Comparison of ENCODE assay signal across 8 mouse cellular contexts in genomic region chr5:100500458-100500961, GRCm38 (mm10). TPM values are rescaled to one million over a fixed set of nuclear protein-coding genes. Genes with fewer than 3 reads are reported as not detected.
A peak's percentile ranks its signal among the peaks of the same experiment; 100 is the strongest.
DNase-seq lines count a peak whose midpoint lies in the region; ATAC-seq and TF ChIP-seq lines count a peak whose summit lies in the region.

Gene Lin54 (minus strand): TSS chr5:100500639.

- peak; percentile 54; the same call in 1 of the 2 replicates for TF ChIP-seq POLR2A in CH12.LX (IDR thresholded peaks at IDR 0.05; ENCODE audit: low read depth, low read length)

- ATAC-seq in heart, embryonic 15.5 days (replicated peaks; ENCODE audit: insufficient number of reproducible peaks, insufficient read depth, low FRiP score, low read depth) = peak; percentile 95
- peak; percentile 79 for ATAC-seq in liver, embryonic 14.5 days (ENCODE audit: insufficient read depth)
- ATAC-seq in stomach, embryonic 15.5 days (ENCODE audit: insufficient read depth, low FRiP score, low read depth) = peak; percentile 94

- in situ Hi-C loops in CH12.LX (cut with MboI; ENCODE audit: low pct_ligation_motif_present, low pct_unique_long_range_greater_than_20kb, low sequenced_read_pairs) = no loop called here

- dilution Hi-C loops in CH12.LX (cut with MboI; ENCODE audit: extremely low pct_ligation_motif_present, extremely low pct_unique_long_range_greater_than_20kb, low sequenced_read_pairs) = no loop called here

- H3K27me3 ChIP-seq in CH12.LX (replicated peaks) = no peaks in the 10 kb centered on the region
- no peaks in the 10 kb centered on the region for H3K27me3 ChIP-seq in forebrain, embryonic 10.5 days (ENCODE audit: poor library complexity, severe bottlenecking)
- no peaks in the 10 kb centered on the region for H3K27me3 ChIP-seq in heart, embryonic 15.5 days
- no peaks in the 10 kb centered on the region for H3K27me3 ChIP-seq in liver, embryonic 14.5 days (ENCODE audit: control insufficient read depth, insufficient read depth, low read length)
- H3K27me3 ChIP-seq in stomach, embryonic 15.5 days (replicated peaks) = no peaks in the 10 kb centered on the region

- H3K27ac ChIP-seq in CH12.LX (ENCODE audit: insufficient read depth, low read depth) = peak within 1 kb of the TSS; percentile 63
- H3K27ac ChIP-seq in forebrain, embryonic 10.5 days = peak within 1 kb of the TSS; percentile 88
- peak within 1 kb of the TSS; percentile 78 for H3K27ac ChIP-seq in heart, embryonic 15.5 days
- H3K27ac ChIP-seq in liver, embryonic 14.5 days = peak within 1 kb of the TSS; percentile 96
- peak within 1 kb of the TSS; percentile 85 for H3K27ac ChIP-seq in stomach, embryonic 15.5 days

- peak; percentile 30; the same call in 1 of the 2 replicates for TF ChIP-seq EP300 in CH12.LX (IDR thresholded peaks at IDR 0.05; ENCODE audit: low read length)
- no peak for TF ChIP-seq EP300 in liver, embryonic 14.5 days (IDR thresholded peaks at IDR 0.05; ENCODE audit: low read depth)

- H3K4me2 ChIP-seq in CH12.LX (ENCODE audit: insufficient read depth, low read depth, poor library complexity, severe bottlenecking) = peak within 1 kb of the TSS; percentile 94
- H3K4me2 ChIP-seq in heart, embryonic 15.5 days = peak within 1 kb of the TSS; percentile 96
- peak within 1 kb of the TSS; percentile 91 for H3K4me2 ChIP-seq in liver, embryonic 14.5 days (ENCODE audit: low read depth)
- peak within 1 kb of the TSS; percentile 95 for H3K4me2 ChIP-seq in stomach, embryonic 15.5 days

- peaks cover 9 to 29% of the 10 kb centered on the region in 2 experiments for H3K4me1 ChIP-seq in CH12.LX (ENCODE audit: control insufficient read depth in 1 of 2, insufficient read depth in 2 of 2)
- H3K4me1 ChIP-seq in forebrain, embryonic 10.5 days = peaks cover 32% of the 10 kb centered on the region
- H3K4me1 ChIP-seq in heart, embryonic 15.5 days (replicated peaks) = peaks cover 23% of the 10 kb centered on the region
- peaks cover 13 to 18% of the 10 kb centered on the region in 2 experiments for H3K4me1 ChIP-seq in liver, embryonic 14.5 days (replicated peaks; ENCODE audit: control insufficient read depth in 2 of 2, insufficient read depth in 2 of 2, low read length in 1 of 2)
- H3K4me1 ChIP-seq in stomach, embryonic 15.5 days = peaks cover 8% of the 10 kb centered on the region; the same call in 1 of the 2 replicates

- peak; percentile 20 for TF ChIP-seq RAD21 in CH12.LX (IDR thresholded peaks at IDR 0.05; ENCODE audit: low read depth, low read length)

- TF ChIP-seq CTCF in CH12.LX (conservative IDR thresholded peaks at IDR 0.05 in 1 of 2, IDR thresholded peaks at IDR 0.05 in 1 of 2; ENCODE audit: low read depth in 2 of 2, low read length in 2 of 2) = peak in 1 of 2 experiments; percentile 52; a peak in 2 of 4 replicates
- TF ChIP-seq CTCF in liver, embryonic 14.5 days (IDR thresholded peaks at IDR 0.05; ENCODE audit: low read depth) = peak; percentile 38

- H3K9me3 ChIP-seq in CH12.LX (replicated peaks; ENCODE audit: low read length) = no peaks in the 10 kb centered on the region
- no peaks in the 10 kb centered on the region for H3K9me3 ChIP-seq in forebrain, embryonic 10.5 days
- H3K9me3 ChIP-seq in heart, embryonic 15.5 days (replicated peaks) = no peaks in the 10 kb centered on the region
- no peaks in the 10 kb centered on the region for H3K9me3 ChIP-seq in liver, embryonic 14.5 days (ENCODE audit: control insufficient read depth, low read length)
- H3K9me3 ChIP-seq in stomach, embryonic 15.5 days = no peaks in the 10 kb centered on the region

- 0% methylated on average over 60 of the region's 60 CpGs for WGBS in forebrain, embryonic 10.5 days
- WGBS in heart, embryonic 15.5 days = under 1% methylated on average over 50 of the region's 60 CpGs
- WGBS in liver, embryonic 14.5 days (ENCODE audit: insufficient replicate concordance) = under 1% methylated on average over 60 of the region's 60 CpGs
- WGBS in stomach, embryonic 15.5 days = under 1% methylated on average over 43 of the region's 60 CpGs

- H3K9ac ChIP-seq in CH12.LX (ENCODE audit: insufficient read depth, low read depth) = peak within 1 kb of the TSS; percentile 42
- peak within 1 kb of the TSS; percentile 78 for H3K9ac ChIP-seq in heart, embryonic 15.5 days
- peak within 1 kb of the TSS; percentile 96 for H3K9ac ChIP-seq in liver, embryonic 14.5 days (replicated peaks)
- H3K9ac ChIP-seq in stomach, embryonic 15.5 days = peak within 1 kb of the TSS; percentile 54

- H3K4me3 ChIP-seq in CH12.LX (replicated peaks in 1 of 3; ENCODE audit: low read depth in 2 of 3, low read length in 2 of 3, poor library complexity in 1 of 3) = peak within 1 kb of the TSS; percentile 64 to 95 (median 88)
- peak within 1 kb of the TSS; percentile 90 for H3K4me3 ChIP-seq in forebrain, embryonic 10.5 days
- peak within 1 kb of the TSS; percentile 72 for H3K4me3 ChIP-seq in heart, embryonic 15.5 days
- peak within 1 kb of the TSS; percentile 92 for H3K4me3 ChIP-seq in liver, embryonic 14.5 days (ENCODE audit: insufficient read depth in 1 of 2, low read depth in 2 of 2, low read length in 2 of 2)
- H3K4me3 ChIP-seq in stomach, embryonic 15.5 days (replicated peaks) = peak within 1 kb of the TSS; percentile 85

- peaks cover 39% of the 10 kb centered on the region for H3K79me2 ChIP-seq in CH12.LX (replicated peaks; ENCODE audit: control insufficient read depth, extremely low read depth, insufficient read depth, poor library complexity, severe bottlenecking)

- no peaks in the 10 kb centered on the region for H3K36me3 ChIP-seq in CH12.LX (replicated peaks in 1 of 2; ENCODE audit: control insufficient read depth in 1 of 2, insufficient read depth in 1 of 2, low read length in 1 of 2)
- H3K36me3 ChIP-seq in forebrain, embryonic 10.5 days (replicated peaks) = no peaks in the 10 kb centered on the region
- no peaks in the 10 kb centered on the region for H3K36me3 ChIP-seq in heart, embryonic 15.5 days
- no peaks in the 10 kb centered on the region for H3K36me3 ChIP-seq in liver, embryonic 14.5 days (replicated peaks; ENCODE audit: control insufficient read depth, insufficient read depth, low read depth)
- H3K36me3 ChIP-seq in stomach, embryonic 15.5 days = no peaks in the 10 kb centered on the region

- peak; percentile 95 for DNase-seq in CH12.LX (ENCODE audit: extremely low read depth)
- peak; percentile 91 for DNase-seq in c-Kit-positive CD71-negative TER-119-negative erythroid progenitor cells, embryonic 14.5 days (ENCODE audit: low read depth)
- DNase-seq in forebrain, embryonic 10.5 days (ENCODE audit: extremely low spot score, low spot score) = peak; percentile 95
- peak; percentile 89 to 95 for DNase-seq in kidney, postnatal 25 days
- DNase-seq in liver, embryonic 14.5 days (ENCODE audit: low read depth in 3 of 3, low spot score in 3 of 3) = peak; percentile 81 to 89 (median 82)
- peak; percentile 96 for DNase-seq in neural tube, embryonic 10.5 days (ENCODE audit: extremely low spot score, low spot score)

TF ChIP-seq in CH12.LX, 34 proteins besides CTCF, POLR2A, EP300 and RAD21 (continues in another document):
- no peak for TF ChIP-seq ZC3H11A (IDR thresholded peaks at IDR 0.05; ENCODE audit: low read depth, low read length)
- no peak for TF ChIP-seq POLR2AphosphoS2 (IDR thresholded peaks at IDR 0.05; ENCODE audit: low read depth, low read length)
- TF ChIP-seq SIN3A (IDR thresholded peaks at IDR 0.05; ENCODE audit: low read length) = peak; percentile 76; the same call in 1 of the 2 replicates
- TF ChIP-seq RCOR1 (conservative IDR thresholded peaks at IDR 0.05; ENCODE audit: low read depth, low read length) = no peak
- peak; percentile 33; the same call in 1 of the 2 replicates for TF ChIP-seq ZMIZ1 (IDR thresholded peaks at IDR 0.05; ENCODE audit: low read depth, low read length)
- TF ChIP-seq NELFE (IDR thresholded peaks at IDR 0.05; ENCODE audit: low read depth, low read length) = peak; percentile 53; the same call in 1 of the 2 replicates
- peak; percentile 54; the same call in 1 of the 2 replicates for TF ChIP-seq CHD2 (IDR thresholded peaks at IDR 0.05; ENCODE audit: low read length)
- TF ChIP-seq TCF12 (IDR thresholded peaks at IDR 0.05; ENCODE audit: low read depth, low read length) = peak; percentile 73
- TF ChIP-seq MEF2A (IDR thresholded peaks at IDR 0.05; ENCODE audit: borderline replicate concordance, low read depth, low read length) = peak; percentile 82
- TF ChIP-seq ZNF384 (IDR thresholded peaks at IDR 0.05; ENCODE audit: low read depth, low read length) = no peak
- TF ChIP-seq SMC3 (IDR thresholded peaks at IDR 0.05; ENCODE audit: low read depth, low read length) = no peak; the same call in 1 of the 2 replicates
- TF ChIP-seq KAT2A (IDR thresholded peaks at IDR 0.05; ENCODE audit: insufficient replicate concordance, low read length) = no peak
- no peak for TF ChIP-seq USF2 (conservative IDR thresholded peaks at IDR 0.05; ENCODE audit: low read depth, low read length)
- 0 out of 2 replicates have a peak, but pooled peaks have one; percentile 23 for TF ChIP-seq MAZ (IDR thresholded peaks at IDR 0.05; ENCODE audit: low read depth, low read length)
- TF ChIP-seq USF1 (IDR thresholded peaks at IDR 0.05; ENCODE audit: low read depth, low read length) = peak; percentile 80
- peak; percentile 44; the same call in 1 of the 2 replicates for TF ChIP-seq ELF1 (IDR thresholded peaks at IDR 0.05; ENCODE audit: low read depth, low read length)
- TF ChIP-seq ETS1 (conservative IDR thresholded peaks at IDR 0.05; ENCODE audit: low read depth, low read length) = peak; percentile 80
- no peak for TF ChIP-seq ZKSCAN1 (IDR thresholded peaks at IDR 0.05; ENCODE audit: borderline replicate concordance, low read depth, low read length)
- TF ChIP-seq MXI1 (IDR thresholded peaks at IDR 0.05; ENCODE audit: low read depth, low read length) = peak; percentile 86
- no peak for TF ChIP-seq TBP (conservative IDR thresholded peaks at IDR 0.05; ENCODE audit: low read depth, low read length)
- no peak for TF ChIP-seq CHD1 (IDR thresholded peaks at IDR 0.05; ENCODE audit: low read depth, low read length)
- no peak for TF ChIP-seq PAX5 (IDR thresholded peaks at IDR 0.05; ENCODE audit: low read length)
- peak; percentile 79 for TF ChIP-seq IRF4 (IDR thresholded peaks at IDR 0.05; ENCODE audit: low read depth, low read length)
- no peak for TF ChIP-seq GABPA (IDR thresholded peaks at IDR 0.05; ENCODE audit: insufficient replicate concordance, low read depth, low read length)

RNA-seq across cellular contexts. Expression of gene Lin54, which starts in this region (rescaled TPM):
- total RNA-seq in CH12.LX (2012; rRNA removed) (12.8 and 12.9 TPM in 2 replicates), CH12.LX (2014; rRNA removed) (14.1 and 15.2 TPM in 2 replicates)
- 11.8 and 14.1 TPM in 2 replicates for polyA plus RNA-seq in CH12.LX (2012; ENCODE audit: insufficient read length, low read depth)
- 14.6 and 16.8 TPM in 2 replicates for polyA plus RNA-seq in forebrain, embryonic 10.5 days (2016; fragmentation: Nextera tagmentation; extraction: Ambion mirVana)
- 9.1 and 10.2 TPM in 2 replicates for polyA plus RNA-seq in heart, embryonic 15.5 days (2015; fragmentation: Nextera tagmentation; extraction: Ambion mirVana)
- 5.7 and 8.5 TPM in 2 replicates for polyA plus RNA-seq in liver, embryonic 14.5 days (2012; rRNA removed)
- 11.0 and 12.0 TPM in 2 replicates for polyA plus RNA-seq in liver, embryonic 14.5 days (2014; fragmentation: Nextera tagmentation; extraction: Ambion mirVana)
- polyA plus RNA-seq in stomach, embryonic 15.5 days (2015; fragmentation: Nextera tagmentation; extraction: Ambion mirVana) = 11.8 and 12.9 TPM in 2 replicates

Comparison
In these comparisons a context has a peak if more than half of its experiments do, and no peak if none do; other contexts are left out.
1. Peak in every context shown above with its lines: DNase-seq, ATAC-seq, H3K4me3 ChIP-seq and H3K27ac ChIP-seq.
2. H3K9ac ChIP-seq: peak in every context shown above with its lines; median percentile 96 in liver, embryonic 14.5 days; 78 in heart, embryonic 15.5 days; 54 in stomach, embryonic 15.5 days; 42 in CH12.LX.